Mouse (Mus musculus): ENCODE data around the gene Syn1. TPM values are rescaled to one million over a fixed set of nuclear protein-coding genes. Genes with fewer than 3 reads are reported as not detected.

The Syn1 gene
- polyA plus RNA-seq (2015; fragmentation: Nextera tagmentation; extraction: Ambion mirVana), result 1.9 and 2.8 TPM in 2 replicates

DNA sequence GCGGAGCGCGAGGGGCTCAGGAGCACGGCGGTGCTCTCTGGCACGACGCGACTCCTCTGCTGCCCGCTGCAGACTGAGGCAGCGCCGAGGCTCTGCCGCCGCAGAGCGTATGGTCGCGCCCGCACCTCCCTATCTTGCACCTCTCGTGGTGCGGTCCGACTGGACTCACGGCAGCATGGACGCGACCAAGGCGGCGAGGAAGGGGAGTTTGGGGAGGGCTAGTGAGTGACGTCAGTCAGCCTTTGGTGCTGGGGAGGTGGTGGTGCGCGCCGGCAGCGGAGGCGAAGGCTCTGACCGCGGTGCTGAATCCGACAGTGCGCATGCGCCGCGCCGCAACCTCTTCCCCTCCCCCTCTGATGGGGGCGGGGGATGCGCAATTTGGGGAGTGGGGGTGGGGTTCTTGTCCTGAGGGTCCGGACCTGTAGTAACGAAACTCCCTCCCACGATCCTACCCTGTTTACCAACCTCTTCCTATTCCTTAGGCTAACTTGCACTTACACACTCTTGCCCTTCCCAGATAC is at the start of gene Syn1:
Syn1 (minus strand) TSS at position 161 of the 521 bp plus-strand sequence.
- ATAC-seq (ENCODE audit: insufficient read depth, low FRiP score, low read depth), result peak; percentile 92
- Histone ChIP-seq H3K36me3 (no peaks in the 10 kb centered on the region), H3K9ac (no peak within 1 kb of the TSS), H3K4me3 (replicated peaks) (peak within 1 kb of the TSS; percentile 43), H3K4me1 (no peaks in the 10 kb centered on the region), H3K4me2 (peak within 1 kb of the TSS; percentile 84), H3K27ac (no peak within 1 kb of the TSS), H3K27me3 (replicated peaks) (no peaks in the 10 kb centered on the region), H3K9me3 (no peaks in the 10 kb centered on the region)
- WGBS, result 17% methylated on average over 42 of the region's 44 CpGs

DNA sequence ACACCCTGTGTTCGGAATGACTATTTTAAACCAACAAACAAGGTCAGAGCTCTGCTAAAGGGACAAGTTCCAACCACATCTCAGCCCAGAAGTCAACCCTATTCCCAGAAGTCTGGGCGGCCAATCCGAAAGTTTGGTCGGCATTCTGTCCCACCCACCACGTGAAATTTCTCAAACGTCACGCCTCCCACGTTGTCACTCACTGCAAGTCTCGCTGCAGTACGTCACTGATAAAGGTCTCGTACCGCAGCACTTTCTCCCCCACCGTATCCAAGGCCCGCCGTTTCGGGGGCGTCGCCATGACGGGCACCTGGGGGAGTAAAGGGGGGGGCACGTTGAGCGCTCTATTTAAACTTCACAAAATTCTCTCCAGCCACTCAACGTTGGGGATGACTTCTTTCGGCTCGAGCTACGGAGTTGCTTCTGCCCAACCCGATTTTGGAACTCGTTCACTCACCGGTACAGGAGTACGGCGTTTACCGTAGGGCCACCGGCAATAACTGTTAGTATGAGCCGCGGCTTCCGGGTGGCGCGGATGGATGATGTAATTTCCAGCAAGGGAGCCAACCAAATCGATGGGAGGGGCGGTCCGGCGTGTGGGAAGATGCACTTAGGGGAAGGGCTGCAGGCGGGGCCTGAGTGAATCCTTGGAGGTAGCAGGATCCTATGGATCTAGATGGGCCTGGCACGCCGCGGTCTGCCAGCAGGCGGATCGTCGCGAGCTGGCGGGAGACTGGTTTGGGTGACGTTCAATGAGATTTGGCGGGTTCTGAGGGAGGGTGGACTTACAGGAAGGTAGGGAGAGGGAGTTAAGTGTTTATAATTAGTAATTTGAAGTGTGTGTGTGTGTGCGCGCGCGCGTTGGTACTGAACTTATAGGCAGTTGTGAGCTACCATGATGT is 40.9 kb upstream of the Syn1 start, which contains the start of gene Uxt:
Uxt (minus strand) TSS at position 541 of the 902 bp plus-strand sequence.
- 19% methylated on average over 57 of the region's 57 CpGs for WGBS
- Histone ChIP-seq H3K4me1 (no peaks in the 10 kb centered on the region), H3K36me3 (no peaks in the 10 kb centered on the region), H3K4me3 (replicated peaks) (peak within 1 kb of the TSS; percentile 48), H3K27ac (peak within 1 kb of the TSS; percentile 77), H3K9ac (no peak within 1 kb of the TSS), H3K9me3 (no peaks in the 10 kb centered on the region), H3K4me2 (peak within 1 kb of the TSS; percentile 39), H3K27me3 (replicated peaks) (no peaks in the 10 kb centered on the region)
- ATAC-seq (ENCODE audit: insufficient read depth, low FRiP score, low read depth), result peak; percentile 94

DNA sequence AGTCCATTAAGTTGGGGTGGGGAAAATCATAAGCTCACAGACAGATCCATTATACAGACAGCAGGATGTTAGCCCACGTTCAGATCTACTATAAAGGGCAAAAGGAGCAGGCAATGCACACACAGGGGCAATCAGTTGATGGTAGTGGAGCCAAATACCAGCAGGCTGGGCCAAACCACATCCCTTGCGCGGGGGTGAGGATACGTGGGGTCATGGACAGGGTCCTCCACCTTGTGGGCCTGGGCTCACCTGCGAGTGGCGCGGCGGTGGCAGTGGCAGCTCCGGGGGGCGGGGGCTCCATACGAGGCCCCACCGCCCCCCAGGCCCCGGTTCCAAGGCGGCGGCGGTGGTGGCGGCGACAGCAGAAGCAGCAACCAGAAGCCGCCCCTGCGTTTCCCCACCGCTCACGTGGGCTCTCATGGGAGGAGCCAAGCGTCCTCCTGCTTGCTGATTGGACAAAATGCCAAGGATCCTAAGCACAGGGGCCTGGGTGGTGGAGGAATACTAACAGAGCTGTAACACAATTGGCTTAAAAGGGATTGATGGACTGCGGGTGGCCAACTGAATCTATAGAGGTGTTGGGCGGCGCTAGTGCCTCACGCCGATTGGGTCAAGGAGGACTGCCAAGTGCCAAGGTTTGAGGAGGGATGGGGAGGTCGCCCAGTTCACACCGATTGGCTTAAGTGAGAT is 29.5 kb upstream of the Syn1 start, which contains the start of gene Elk1:
Elk1 (minus strand) TSS at position 418 of the 690 bp plus-strand sequence.
- H3K4me2 ChIP-seq, result peak within 1 kb of the TSS; percentile 49
- peak within 1 kb of the TSS; percentile 62 for H3K4me3 ChIP-seq (replicated peaks)
- WGBS, result 21% methylated on average over 30 of the region's 30 CpGs
- peak within 1 kb of the TSS; percentile 35; the same call in 1 of the 2 replicates for H3K27ac ChIP-seq
- no peaks in the 10 kb centered on the region for H3K9me3 ChIP-seq
- ATAC-seq (ENCODE audit: insufficient read depth, low FRiP score, low read depth), result peak; percentile 95
- H3K4me1 ChIP-seq, result no peaks in the 10 kb centered on the region
- H3K36me3 ChIP-seq, result no peaks in the 10 kb centered on the region
- peak within 1 kb of the TSS; percentile 68 for H3K9ac ChIP-seq
- H3K27me3 ChIP-seq (replicated peaks), result no peaks in the 10 kb centered on the region

DNA sequence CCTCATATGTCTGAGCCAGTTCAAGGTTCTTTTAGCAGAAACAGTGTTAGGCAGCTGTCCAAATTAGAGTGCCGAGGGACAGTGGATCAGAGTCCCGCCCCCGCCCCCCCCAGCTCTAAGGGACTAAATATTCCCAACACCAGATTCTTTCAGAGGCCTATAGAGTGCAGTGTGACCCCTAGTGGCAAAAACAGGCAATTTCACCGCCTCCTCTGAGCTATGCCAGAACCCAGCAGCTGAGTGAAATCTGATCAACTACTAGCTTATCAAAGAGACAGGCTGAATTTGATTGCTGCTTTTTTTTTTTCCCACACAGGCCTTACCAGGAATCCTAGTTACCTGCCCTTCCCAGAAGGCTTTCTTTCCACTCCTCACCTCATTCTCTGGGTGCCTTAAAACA is 25.3 kb upstream of the Syn1 start:
- no peak overlapping the region for H3K9ac ChIP-seq
- no peak for ATAC-seq (ENCODE audit: insufficient read depth, low FRiP score, low read depth)
- H3K4me1 ChIP-seq, result no peaks in the 10 kb centered on the region
- H3K27ac ChIP-seq, result no peak overlapping the region
- no peak overlapping the region for H3K4me2 ChIP-seq
- H3K36me3 ChIP-seq, result no peaks in the 10 kb centered on the region
- no peaks in the 10 kb centered on the region for H3K9me3 ChIP-seq
- 20% methylated on average over 4 of the region's 4 CpGs for WGBS
- H3K27me3 ChIP-seq (replicated peaks), result no peaks in the 10 kb centered on the region
- H3K4me3 ChIP-seq (replicated peaks), result no peak overlapping the region

DNA sequence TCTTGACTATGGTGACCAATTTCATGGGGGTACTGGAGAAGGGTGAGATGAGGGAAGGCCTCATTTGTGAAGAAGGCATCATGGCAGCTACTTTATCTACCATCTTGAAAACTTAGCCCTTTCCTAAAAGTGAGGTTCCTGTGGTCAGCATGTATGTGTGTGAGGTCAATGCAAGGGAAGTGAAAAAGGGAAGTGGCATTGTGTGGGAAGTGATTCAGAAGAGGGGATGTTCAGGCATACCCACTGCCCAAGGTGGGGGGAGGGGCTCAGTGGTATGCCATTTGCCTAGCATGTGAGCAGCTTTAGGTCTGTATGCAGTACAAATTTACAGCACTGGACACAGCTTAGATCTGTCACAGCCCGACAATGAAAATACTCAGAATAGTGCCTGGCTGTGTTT is 11.2 kb upstream of the Syn1 start:
- Histone ChIP-seq H3K27ac (no peak overlapping the region), H3K4me1 (no peaks in the 10 kb centered on the region), H3K9me3 (no peaks in the 10 kb centered on the region), H3K36me3 (no peaks in the 10 kb centered on the region), H3K27me3 (replicated peaks) (no peaks in the 10 kb centered on the region), H3K4me2 (no peak overlapping the region), H3K4me3 (replicated peaks) (no peak overlapping the region), H3K9ac (no peak overlapping the region)
- ATAC-seq (ENCODE audit: insufficient read depth, low FRiP score, low read depth), result no peak
- 76% methylated on average over 1 of the region's 1 CpGs for WGBS

DNA sequence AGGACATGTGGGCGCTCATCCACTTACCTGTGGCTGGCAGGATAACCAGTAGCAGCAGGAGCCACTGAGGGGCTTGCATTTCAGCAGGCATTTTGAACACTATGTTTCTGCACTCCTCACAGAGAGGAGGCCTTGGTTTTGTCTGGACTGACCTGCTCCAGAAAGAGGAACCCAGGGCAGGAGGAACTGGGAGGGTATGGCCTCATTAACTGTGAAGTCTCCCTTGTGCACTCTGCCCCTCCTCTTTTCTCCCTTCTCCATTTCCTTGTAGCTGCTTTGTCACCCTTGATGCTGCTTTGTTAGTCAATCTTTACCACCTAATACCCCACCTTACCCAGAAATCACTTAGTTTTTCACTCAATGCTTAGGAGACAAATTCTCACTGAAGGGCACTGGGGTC is 10.6 kb upstream of the Syn1 start, which contains the start of gene Cfp:
Cfp (minus strand) TSS at position 192 of the 400 bp plus-strand sequence.
- H3K9ac ChIP-seq, result no peak within 1 kb of the TSS
- ATAC-seq (ENCODE audit: insufficient read depth, low FRiP score, low read depth), result no peak
- H3K36me3 ChIP-seq, result no peaks in the 10 kb centered on the region
- H3K9me3 ChIP-seq, result no peaks in the 10 kb centered on the region
- H3K4me2 ChIP-seq, result no peak within 1 kb of the TSS
- H3K27ac ChIP-seq, result no peak within 1 kb of the TSS
- no peaks in the 10 kb centered on the region for H3K27me3 ChIP-seq (replicated peaks)
- H3K4me3 ChIP-seq (replicated peaks), result no peak within 1 kb of the TSS
- WGBS, result 58% methylated on average over 1 of the region's 1 CpGs
- no peaks in the 10 kb centered on the region for H3K4me1 ChIP-seq

DNA sequence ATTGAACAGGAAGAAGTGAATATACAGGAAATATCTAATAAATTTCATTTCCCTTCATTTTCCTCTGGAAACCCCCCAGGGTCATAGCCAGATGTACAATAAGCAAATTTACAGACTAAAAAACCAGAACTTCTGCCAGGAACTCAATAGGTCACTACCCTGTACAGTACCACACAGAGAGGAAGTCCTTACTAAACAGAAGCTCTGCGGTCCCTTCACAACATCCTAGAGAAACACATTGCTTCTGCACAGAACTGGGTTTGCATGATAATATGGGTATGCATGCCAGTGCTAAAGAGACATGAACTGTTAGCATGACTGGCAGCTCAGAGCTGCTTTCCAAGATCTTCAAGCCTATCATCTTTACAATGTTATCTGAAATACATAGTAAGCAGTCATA is 9.1 kb upstream of the Syn1 start:
- no peaks in the 10 kb centered on the region for H3K4me1 ChIP-seq
- H3K27ac ChIP-seq, result no peak overlapping the region
- H3K36me3 ChIP-seq, result no peaks in the 10 kb centered on the region
- 90% methylated on average over 1 of the region's 1 CpGs for WGBS
- no peaks in the 10 kb centered on the region for H3K9me3 ChIP-seq
- H3K4me2 ChIP-seq, result no peak overlapping the region
- H3K4me3 ChIP-seq (replicated peaks), result no peak overlapping the region
- H3K27me3 ChIP-seq (replicated peaks), result no peaks in the 10 kb centered on the region
- ATAC-seq (ENCODE audit: insufficient read depth, low FRiP score, low read depth), result no peak
- H3K9ac ChIP-seq, result no peak overlapping the region

DNA sequence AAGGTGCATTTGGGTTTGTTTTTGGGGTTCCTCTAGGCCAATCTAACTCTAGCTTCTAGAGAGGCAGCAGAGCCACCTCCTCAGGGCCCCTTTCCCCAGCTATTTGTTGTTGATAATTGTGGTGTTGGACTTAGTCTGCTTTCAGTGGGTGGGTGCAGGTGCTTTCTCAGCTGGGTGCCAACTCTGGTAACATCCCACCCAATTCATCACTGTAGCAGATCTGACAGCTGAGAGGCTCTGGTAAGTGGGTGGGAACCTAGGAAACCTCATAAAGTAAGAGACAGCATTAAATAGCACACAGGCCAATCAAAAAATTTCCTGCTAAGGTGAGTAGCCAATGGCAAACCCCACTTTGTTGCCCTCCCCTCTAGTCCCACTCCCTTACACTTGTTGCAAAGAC is 4.2 kb upstream of the Syn1 start:
- no peak overlapping the region for H3K4me2 ChIP-seq
- no peaks in the 10 kb centered on the region for H3K36me3 ChIP-seq
- no peak overlapping the region for H3K4me3 ChIP-seq (replicated peaks)
- H3K27ac ChIP-seq, result no peak overlapping the region
- no peaks in the 10 kb centered on the region for H3K4me1 ChIP-seq
- no peak for ATAC-seq (ENCODE audit: insufficient read depth, low FRiP score, low read depth)
- no peaks in the 10 kb centered on the region for H3K9me3 ChIP-seq
- H3K27me3 ChIP-seq (replicated peaks), result no peaks in the 10 kb centered on the region
- no peak overlapping the region for H3K9ac ChIP-seq

DNA sequence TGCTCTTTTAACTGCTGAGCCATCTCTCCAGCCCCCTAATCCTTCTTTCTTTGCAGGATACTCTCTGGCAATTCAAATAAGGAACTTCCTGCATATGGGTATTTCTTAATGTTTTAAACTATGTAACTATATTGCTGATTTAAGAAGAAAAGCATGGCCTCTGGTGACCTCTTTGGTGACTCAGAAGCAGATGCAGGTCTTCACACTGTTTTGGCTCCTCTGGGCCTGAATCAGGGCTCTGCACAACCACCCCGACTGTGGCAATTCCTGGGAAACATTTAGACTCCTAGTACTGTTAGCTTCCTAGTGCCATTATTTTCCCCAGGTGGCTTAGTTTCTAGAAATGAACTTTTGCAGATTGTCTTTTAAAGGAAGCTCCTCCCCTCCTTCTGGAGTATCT is 2.7 kb upstream of the Syn1 start:
- no peak overlapping the region for H3K4me3 ChIP-seq (replicated peaks)
- WGBS, result 57% methylated on average over 1 of the region's 1 CpGs
- no peak overlapping the region for H3K4me2 ChIP-seq
- H3K36me3 ChIP-seq, result no peaks in the 10 kb centered on the region
- no peak overlapping the region for H3K9ac ChIP-seq
- no peak overlapping the region for H3K27ac ChIP-seq
- no peaks in the 10 kb centered on the region for H3K9me3 ChIP-seq
- H3K27me3 ChIP-seq (replicated peaks), result no peaks in the 10 kb centered on the region
- ATAC-seq (ENCODE audit: insufficient read depth, low FRiP score, low read depth), result no peak
- no peaks in the 10 kb centered on the region for H3K4me1 ChIP-seq

DNA sequence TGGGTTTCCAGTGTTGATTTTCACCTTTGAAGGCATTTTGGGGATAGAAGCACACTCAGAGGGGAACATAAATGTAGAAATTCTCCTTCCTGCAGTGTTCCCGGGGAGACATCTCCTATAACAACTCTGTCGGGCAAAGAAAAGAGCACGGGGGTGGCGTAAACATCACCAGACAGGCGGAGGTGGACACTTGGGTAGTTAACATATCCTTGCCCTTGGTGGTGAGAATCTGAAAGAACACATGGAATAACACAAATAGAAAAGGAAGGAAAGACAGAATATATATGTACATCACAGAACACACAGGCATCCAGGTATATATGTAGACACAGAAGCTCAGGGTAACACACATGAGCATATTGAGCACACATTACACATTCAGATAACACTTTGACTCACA is 562 bp upstream of the Syn1 start:
- H3K4me3 ChIP-seq (replicated peaks), result no peak overlapping the region
- H3K36me3 ChIP-seq, result no peaks in the 10 kb centered on the region
- H3K9me3 ChIP-seq, result no peaks in the 10 kb centered on the region
- H3K4me1 ChIP-seq, result no peaks in the 10 kb centered on the region
- no peak overlapping the region for H3K9ac ChIP-seq
- peak overlapping the region; percentile 84 for H3K4me2 ChIP-seq
- H3K27me3 ChIP-seq (replicated peaks), result no peaks in the 10 kb centered on the region
- ATAC-seq (ENCODE audit: insufficient read depth, low FRiP score, low read depth), result no peak
- no peak overlapping the region for H3K27ac ChIP-seq
- 51% methylated on average over 5 of the region's 5 CpGs for WGBS

DNA sequence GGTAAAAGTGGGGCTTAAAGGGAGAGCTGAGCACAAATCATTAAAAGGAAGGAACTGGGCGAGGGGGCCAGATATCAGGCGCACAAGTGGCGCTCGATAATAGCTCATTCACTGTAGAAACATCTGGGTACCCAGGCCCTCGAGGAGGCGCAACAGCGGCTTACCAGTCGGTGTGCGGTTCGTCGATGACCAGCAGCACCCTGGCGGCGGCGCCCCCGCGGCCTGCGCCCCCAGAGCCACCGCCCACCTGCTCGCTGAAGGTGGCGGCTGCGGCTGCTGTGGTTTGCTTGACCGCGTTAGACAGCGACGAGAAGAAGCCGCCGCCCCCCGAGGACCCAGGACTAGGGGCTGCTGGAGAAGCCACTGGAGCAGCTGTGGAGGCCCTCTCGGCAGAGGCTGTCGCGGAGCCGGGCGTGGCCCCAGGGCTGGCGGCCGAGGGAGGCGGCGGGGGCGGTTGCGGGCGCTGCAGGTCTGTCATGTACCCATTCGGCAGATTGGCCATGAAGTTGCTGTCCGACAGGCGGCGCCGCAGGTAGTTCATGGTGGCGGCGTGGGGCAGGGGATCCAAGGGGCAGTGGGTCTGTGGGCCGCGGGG is 458 bp downstream of the Syn1 start:
- Histone ChIP-seq H3K4me3 (replicated peaks) (peak overlapping the region; percentile 43), H3K4me2 (peak overlapping the region; percentile 84), H3K4me1 (no peaks in the 10 kb centered on the region), H3K9ac (no peak overlapping the region), H3K9me3 (no peaks in the 10 kb centered on the region), H3K27ac (no peak overlapping the region), H3K36me3 (no peaks in the 10 kb centered on the region), H3K27me3 (replicated peaks) (no peaks in the 10 kb centered on the region)
- 20% methylated on average over 39 of the region's 49 CpGs for WGBS
- peak; percentile 7; the same call in 1 of the 2 replicates for ATAC-seq (ENCODE audit: insufficient read depth, low FRiP score, low read depth)
